Mouse (Mus musculus): ENCODE measurements around the gene Gm18336. TPM values are rescaled to one million over a fixed set of nuclear protein-coding genes. Genes with fewer than 3 reads are reported as not detected.
"Not testable (repeated sequence)": the region's sequence is repeated elsewhere in the genome, so short reads cannot be mapped to it uniquely, and the experiment has no call there.

Gene Gm18336
- total RNA-seq (2021) (not detected), polyA plus RNA-seq (2012; rRNA removed) (0.03 TPM in 1 of 2 replicates, not detected in the other)
- long read RNA-seq = 0 reads

DNA sequence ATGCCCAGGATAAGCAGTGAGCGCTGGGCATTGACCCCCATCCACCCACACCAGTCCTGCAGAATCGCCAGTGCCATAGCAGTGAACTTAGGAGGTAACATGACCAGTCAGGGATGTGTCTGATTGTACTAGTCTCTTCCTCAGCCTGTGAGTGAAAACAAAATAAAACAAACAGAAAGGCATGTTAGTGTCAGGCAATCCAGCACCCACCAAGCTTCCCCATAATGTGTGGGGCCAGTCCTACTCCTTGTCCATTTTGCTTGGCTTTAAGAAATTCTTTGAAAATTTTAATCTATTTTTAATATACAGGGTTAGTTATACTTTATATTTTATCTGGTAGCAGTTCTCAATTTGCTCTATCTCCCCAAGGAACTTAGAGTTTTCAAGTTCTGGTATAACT lies at the start of gene Gm18336:
Gm18336 (minus strand) TSS at position 101 of the 400 bp plus-strand sequence.
- not testable (repeated sequence) for DNase-seq

GRCm38 (mm10) chrX:73441428-73441827 lies 42.9 kb upstream of the Gm18336 start:
- no peak for DNase-seq

DNA sequence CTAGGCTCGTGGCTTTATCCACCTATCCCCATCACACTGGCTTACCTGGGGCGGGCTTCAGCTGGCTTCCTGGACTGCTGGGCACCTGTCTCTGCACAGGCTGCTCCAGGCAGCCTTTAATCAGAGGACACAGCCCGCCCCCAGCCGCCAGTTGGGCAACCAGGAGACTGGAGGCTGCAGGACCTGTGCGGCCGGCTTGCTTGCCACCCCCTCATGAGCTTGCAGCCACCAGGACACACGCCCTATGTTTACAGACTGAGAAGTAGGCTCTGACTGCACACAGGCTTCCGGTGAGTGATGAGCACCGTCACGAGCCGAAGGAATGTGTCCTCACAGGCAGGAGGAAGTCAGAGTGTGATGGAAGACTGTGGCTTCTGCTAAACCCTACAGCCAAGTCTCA lies 36.7 kb upstream of the Gm18336 start, which contains the start of gene Trex2:
Trex2 (minus strand) TSS at position 93 of the 400 bp plus-strand sequence.
- DNase-seq = no peak

DNA sequence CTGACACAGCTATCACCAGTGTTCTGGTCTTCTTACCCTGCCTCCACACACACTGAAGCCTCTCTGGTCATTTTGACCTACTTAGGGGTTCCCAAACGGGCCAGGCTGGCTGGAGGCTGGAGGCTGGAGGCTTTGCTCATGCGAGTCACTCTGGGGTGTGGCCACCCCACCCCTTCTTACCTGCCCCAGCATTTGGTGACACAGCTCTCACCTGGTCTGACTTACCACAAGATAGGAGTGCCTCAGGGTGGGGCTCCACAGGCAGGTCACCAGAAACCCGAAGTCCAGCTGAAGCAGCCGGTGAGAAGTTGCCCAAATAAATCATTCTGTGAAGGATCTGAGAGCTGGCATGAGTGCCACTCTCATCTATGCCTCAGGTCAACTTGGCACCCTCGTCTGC lies 34.3 kb upstream of the Gm18336 start:
- no peak for DNase-seq

DNA sequence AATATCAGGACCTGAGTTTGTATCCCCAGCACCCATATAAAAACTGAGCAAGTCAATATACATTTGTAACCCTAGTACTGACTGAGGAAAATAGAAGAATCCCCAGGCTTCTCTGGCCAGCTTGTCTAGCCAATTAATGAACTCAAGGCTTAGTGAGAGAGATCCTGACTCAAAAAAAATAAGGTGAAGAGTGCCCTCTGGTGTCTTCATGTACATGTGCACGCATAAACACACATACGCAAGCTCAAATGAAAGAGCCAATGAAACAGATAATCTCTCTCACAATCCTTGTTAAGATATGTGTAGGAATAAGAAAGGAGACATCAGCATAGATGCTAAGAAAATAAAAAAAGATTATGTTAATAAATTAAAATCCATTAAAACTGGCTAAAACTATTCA lies 31.5 kb upstream of the Gm18336 start:
- no peak for DNase-seq

DNA sequence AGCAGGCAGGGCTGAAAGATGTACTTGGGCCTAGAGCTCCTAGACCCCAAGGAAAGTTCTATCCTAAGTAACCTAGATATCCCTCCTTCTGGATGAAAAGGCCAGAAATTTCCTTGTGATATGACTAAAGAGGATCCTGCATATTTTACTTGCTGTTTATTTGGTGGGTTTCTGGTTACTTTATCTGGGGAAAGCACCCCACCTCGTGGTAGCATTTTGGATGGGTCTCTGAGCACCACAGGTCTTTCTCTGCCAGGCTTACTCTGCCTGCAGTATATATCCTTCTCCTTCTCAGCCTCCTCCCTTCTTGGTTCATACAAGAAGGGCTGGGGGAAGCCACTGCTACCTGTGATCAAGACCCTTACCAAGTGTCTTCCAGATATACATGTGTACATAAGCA lies 14.2 kb upstream of the Gm18336 start:
- no peak for DNase-seq

GRCm38 (mm10) chrX:73410880-73411517 lies 12.5 kb upstream of the Gm18336 start, which contains the start of gene Zfp92:
Gene Zfp92 (plus strand): TSS chrX:73411096.
- no peak for DNase-seq

- DNase-seq = no peak
Observed at GRCm38 (mm10) chrX:73401616-73402015, 3.1 kb upstream of the Gm18336 start.

GRCm38 (mm10) chrX:73400951-73401350 lies 2.4 kb upstream of the Gm18336 start:
- DNase-seq = no peak

DNA sequence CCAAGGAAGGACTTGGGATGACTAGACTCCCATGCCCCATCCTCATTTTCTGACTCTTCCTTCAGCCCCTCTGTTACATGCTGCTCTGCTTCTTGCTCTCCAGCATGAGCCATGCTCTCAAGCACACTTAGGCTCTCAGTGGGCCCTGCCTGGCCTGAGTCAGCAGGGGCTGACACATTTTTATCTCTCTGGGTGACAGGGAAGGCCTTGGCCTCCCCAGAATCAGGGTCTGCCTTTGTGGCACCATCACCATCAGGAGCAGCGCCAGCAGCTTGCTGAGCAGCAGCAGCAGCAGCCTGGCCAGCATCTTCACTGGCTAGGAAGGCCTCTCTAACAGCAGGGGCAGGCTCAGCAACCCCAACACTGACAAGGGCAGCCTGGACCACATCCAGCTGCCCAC lies 2.1 kb downstream of the Gm18336 start:
- peak; percentile 75 for DNase-seq

DNA sequence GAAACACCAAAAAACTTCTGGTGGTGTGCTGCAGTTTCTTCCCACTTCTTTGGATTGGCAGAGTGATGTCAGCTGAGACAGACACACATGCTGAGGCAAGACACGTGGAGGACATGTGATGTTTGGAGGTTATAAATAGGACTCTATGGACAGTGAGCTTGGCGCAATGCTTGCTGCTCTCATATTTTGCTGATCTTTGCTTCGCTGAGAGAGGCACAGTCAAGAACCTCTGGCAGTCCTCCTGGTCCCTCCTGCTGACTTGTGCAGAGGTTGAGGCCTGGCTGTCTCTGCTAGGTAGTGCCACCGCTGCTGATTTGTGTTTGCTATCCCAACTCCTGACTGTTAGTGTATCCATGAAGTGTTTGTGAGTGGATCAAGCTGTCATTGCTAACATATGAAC lies 7.1 kb downstream of the Gm18336 start:
- no peak for DNase-seq

DNA sequence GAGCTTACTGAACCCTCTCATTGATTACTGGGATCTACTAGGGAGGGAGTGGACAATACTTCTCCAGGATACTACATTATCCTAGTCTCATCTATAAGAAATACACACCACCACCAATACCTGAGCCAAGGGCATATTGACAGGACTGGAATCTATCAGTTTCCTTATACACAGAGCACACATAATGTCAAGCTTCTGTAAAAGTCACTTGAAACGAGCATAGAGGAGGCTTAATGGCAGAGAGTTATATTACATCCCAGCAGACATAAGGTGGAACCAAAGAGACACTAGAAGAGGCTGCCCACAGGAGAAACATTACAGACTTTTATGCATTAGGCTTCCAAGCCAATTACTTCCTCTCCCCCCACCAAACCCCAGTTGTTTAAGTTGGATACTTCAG lies 13.6 kb downstream of the Gm18336 start:
- DNase-seq = no peak

GRCm38 (mm10) chrX:73384419-73384818 lies 14.1 kb downstream of the Gm18336 start:
- peak; percentile 38 for DNase-seq

DNA sequence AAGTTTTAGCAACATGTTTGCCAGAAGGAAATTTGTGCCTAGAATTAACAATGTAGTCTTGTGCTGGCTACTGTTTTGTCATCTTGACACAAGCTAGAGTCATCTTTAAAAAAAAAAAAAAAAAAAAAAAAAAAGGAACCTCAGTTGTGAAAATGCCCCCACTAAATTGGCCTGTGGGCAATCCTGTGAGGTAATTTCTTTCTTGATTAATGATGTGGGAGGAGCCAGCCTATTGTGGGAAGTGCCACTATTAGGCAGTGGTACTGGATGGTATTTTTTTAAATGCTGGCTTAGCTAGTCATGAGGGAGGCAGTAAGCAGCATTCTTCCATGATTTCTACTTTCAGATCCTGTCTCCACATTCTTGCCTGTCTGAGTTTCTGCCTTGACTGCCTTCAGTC lies 35.2 kb downstream of the Gm18336 start:
- no peak for DNase-seq

GRCm38 (mm10) chrX:73356719-73357118 lies 41.8 kb downstream of the Gm18336 start:
- DNase-seq = no peak

DNA sequence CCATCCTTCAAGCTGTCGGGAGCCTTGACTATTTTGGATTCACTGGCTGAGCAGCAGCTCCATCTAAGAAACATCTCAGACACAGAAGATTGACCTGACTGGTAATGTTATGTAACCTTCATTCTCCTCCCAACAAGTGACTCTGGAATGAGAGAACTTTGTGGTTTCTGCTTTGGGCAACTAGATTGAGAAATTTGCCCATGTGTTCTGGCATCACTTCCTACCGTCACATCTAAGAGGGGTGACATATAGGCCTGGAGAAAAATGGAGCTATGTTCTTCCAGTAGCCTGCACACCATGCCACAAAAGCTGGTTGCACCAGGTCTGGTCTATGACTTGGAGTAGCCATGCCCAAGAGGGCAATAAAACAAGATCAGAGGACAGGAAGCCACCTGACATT lies 42.4 kb downstream of the Gm18336 start:
- no peak for DNase-seq

Other genes with a start within 250 kb of the Gm18336 start
- not detected for gene Xlr5b, start 249.9 kb downstream of the Gm18336 start, total RNA-seq (2021)
- not detected in 2 replicates for gene Xlr5b, start 249.9 kb downstream of the Gm18336 start, polyA plus RNA-seq (2012; rRNA removed)
- gene DXBay18, start 249.3 kb downstream of the Gm18336 start, total RNA-seq (2021) = under 1 TPM; 0.12 to 0.31 TPM
- gene DXBay18, start 249.3 kb downstream of the Gm18336 start, polyA plus RNA-seq (2012; rRNA removed) = not detected in 2 replicates
- not detected for gene Spin2d, start 221.7 kb downstream of the Gm18336 start, total RNA-seq (2021)
- gene Spin2d, start 221.7 kb downstream of the Gm18336 start, polyA plus RNA-seq (2012; rRNA removed) = not detected in 2 replicates
- gene Xlr3b, start 206.5 kb downstream of the Gm18336 start, total RNA-seq (2021) = 10 to 100 TPM in 1 of 2 experiments, 1 to 10 TPM in 1; 1.8 to 10.8 TPM
- gene Xlr3b, start 206.5 kb downstream of the Gm18336 start, polyA plus RNA-seq (2012; rRNA removed) = 0.17 and 0.19 TPM in 2 replicates
- 1 to 10 TPM in 1 of 2 experiments, under 1 TPM in 1; 0.61 to 1.1 TPM for gene Xlr4b, start 184.4 kb downstream of the Gm18336 start, total RNA-seq (2021)
- 0.06 TPM in 1 of 2 replicates, not detected in the other for gene Xlr4b, start 184.4 kb downstream of the Gm18336 start, polyA plus RNA-seq (2012; rRNA removed)
- 10 to 100 TPM in 1 of 2 experiments, 1 to 10 TPM in 1; 8.0 to 11.8 TPM for gene F8a, start 170.4 kb downstream of the Gm18336 start, total RNA-seq (2021)
- 50.8 and 53.5 TPM in 2 replicates for gene F8a, start 170.4 kb downstream of the Gm18336 start, polyA plus RNA-seq (2012; rRNA removed)
- gene Xlr4c, start 155.6 kb downstream of the Gm18336 start, total RNA-seq (2021) = 1 to 10 TPM in 1 of 2 experiments, not detected in 1; 1.7 TPM
- gene Xlr4c, start 155.6 kb downstream of the Gm18336 start, polyA plus RNA-seq (2012; rRNA removed) = not detected in 2 replicates
- gene Xlr3c, start 133.3 kb downstream of the Gm18336 start, total RNA-seq (2021) = under 1 TPM in 1 of 2 experiments, not detected in 1; 0.32 TPM
- gene Xlr3c, start 133.3 kb downstream of the Gm18336 start, polyA plus RNA-seq (2012; rRNA removed) = not detected in 2 replicates
- under 1 TPM in 1 of 2 experiments, not detected in 1; 0.49 TPM for gene Xlr5a, start 105.8 kb downstream of the Gm18336 start, total RNA-seq (2021)
- gene Xlr5a, start 105.8 kb downstream of the Gm18336 start, polyA plus RNA-seq (2012; rRNA removed) = not detected in 2 replicates
- not detected for gene Xlr5c, start 105.8 kb downstream of the Gm18336 start, total RNA-seq (2021)
- gene Xlr5c, start 105.8 kb downstream of the Gm18336 start, polyA plus RNA-seq (2012; rRNA removed) = 0.25 TPM in 1 of 2 replicates, not detected in the other
- gene Gm45015, start 61.9 kb downstream of the Gm18336 start, total RNA-seq (2021) = not detected
- not detected in 2 replicates for gene Gm45015, start 61.9 kb downstream of the Gm18336 start, polyA plus RNA-seq (2012; rRNA removed)
- 10 to 100 TPM; 14.7 to 17.0 TPM for gene Zfp275, start 56.1 kb downstream of the Gm18336 start, total RNA-seq (2021)
- 10.7 and 12.5 TPM in 2 replicates for gene Zfp275, start 56.1 kb downstream of the Gm18336 start, polyA plus RNA-seq (2012; rRNA removed)
- under 1 TPM; 0.26 to 0.38 TPM for gene Zfp92, start 12.4 kb upstream of the Gm18336 start, total RNA-seq (2021)
- gene Zfp92, start 12.4 kb upstream of the Gm18336 start, polyA plus RNA-seq (2012; rRNA removed) = 0.10 and 0.11 TPM in 2 replicates
- gene Trex2, start 36.6 kb upstream of the Gm18336 start, total RNA-seq (2021) = not detected
- gene Trex2, start 36.6 kb upstream of the Gm18336 start, polyA plus RNA-seq (2012; rRNA removed) = 0.13 TPM in 1 of 2 replicates, not detected in the other
- gene Haus7, start 60.3 kb upstream of the Gm18336 start, total RNA-seq (2021) = 10 to 100 TPM; 20.3 to 31.3 TPM
- gene Haus7, start 60.3 kb upstream of the Gm18336 start, polyA plus RNA-seq (2012; rRNA removed) = 12.6 and 15.5 TPM in 2 replicates
- gene Bgn, start 84.9 kb upstream of the Gm18336 start, total RNA-seq (2021) = 100 to 1,000 TPM; 290 to 364 TPM
- gene Bgn, start 84.9 kb upstream of the Gm18336 start, polyA plus RNA-seq (2012; rRNA removed) = 197 and 251 TPM in 2 replicates
- gene Atp2b3, start 104.3 kb upstream of the Gm18336 start, total RNA-seq (2021) = 10 to 100 TPM; 38.2 to 42.3 TPM
- gene Atp2b3, start 104.3 kb upstream of the Gm18336 start, polyA plus RNA-seq (2012; rRNA removed) = 24.9 and 29.0 TPM in 2 replicates
- gene Dusp9, start 240.7 kb upstream of the Gm18336 start, total RNA-seq (2021) = under 1 TPM; 0.26 to 0.66 TPM
- 0.33 and 0.40 TPM in 2 replicates for gene Dusp9, start 240.7 kb upstream of the Gm18336 start, polyA plus RNA-seq (2012; rRNA removed)

Data from adrenal gland, adult 2 months (tissue).